Mouse (Mus musculus) liver, adult 2 months (tissue): ENCODE results near the gene Ranbp6.

Experiments used
- CTCF ChIP-seq: fragments of 200-500 bp; IDR thresholded peaks from 2 replicates; pipeline ENCODE4 v1.5.1; 2011; ENCODE audit warnings: low read depth, low read length, control low read depth
- POLR2A ChIP-seq: fragments of 200-500 bp; IDR thresholded peaks from 2 replicates; pipeline ENCODE4 v1.6.1; 2011; ENCODE audit warnings: low read length, control low read depth; ENCODE audit not compliant: insufficient read depth; ENCODE audit errors: extremely low read depth

- TF ChIP-seq POLR2A, result no peak
- TF ChIP-seq CTCF, result no peak
These were observed 38.4 kb upstream of the Ranbp6 start for GRCm38 (mm10) chr19:29851036-29851690.
